Mouse (Mus musculus) liver, embryonic 14.5 days (tissue): ENCODE data around the gene Arl15. TPM values are rescaled to one million over a fixed set of nuclear protein-coding genes. Genes with fewer than 3 reads are reported as not detected.

Experiments
- ATAC-seq: fragments of 200-750 bp; cut with Nextera tagmentation; 2 replicates; pipeline ENCODE4 v1.8.0; 2017; ENCODE audit warnings: moderate number of reproducible peaks, mild to moderate bottlenecking, moderate library complexity; ENCODE audit not compliant: insufficient read depth
- DNase-seq, 3 experiments: peaks; one replicate each; pipeline ENCODE4 v3.0.0-alpha.2; 2012 to 2013; ENCODE audit warnings: low read depth in 3 of 3, low spot score in 3 of 3
- H3K27ac ChIP-seq: fragments of 300-500 bp; sonication (generic); 2 replicates; pipeline ENCODE4 v1.5.1; 2014; ENCODE audit warnings: moderate library complexity, mild to moderate bottlenecking, control low read depth, inconsistent platforms
- H3K27me3 ChIP-seq: fragments of 300-500 bp; sonication (generic); 2 replicates; pipeline ENCODE4 v1.6.1; 2014; ENCODE audit warnings: mild to moderate bottlenecking, low read length, moderate library complexity; ENCODE audit not compliant: control insufficient read depth, insufficient read depth
- H3K36me3 ChIP-seq: fragments of 300-500 bp; sonication (generic); replicated peaks from 2 replicates; pipeline ENCODE4 v1.6.1; 2014; ENCODE audit warnings: low read depth; ENCODE audit not compliant: control insufficient read depth, insufficient read depth
- H3K4me1 ChIP-seq, 2 experiments: fragments of 200-500 bp in 1 of 2; fragments of 300-500 bp in 1 of 2; sonication (generic) in 1 of 2; replicated peaks; 2 replicates each; pipeline ENCODE4 v1.6.1; 2012 to 2014; ENCODE audit warnings: antibody characterized with exemption in 1 of 2, inconsistent platforms in 1 of 2, low read length in 1 of 2; ENCODE audit not compliant: control insufficient read depth in 2 of 2, insufficient read depth in 2 of 2
- H3K4me2 ChIP-seq: fragments of 300-500 bp; sonication (generic); 2 replicates; pipeline ENCODE4 v1.6.1; 2014; ENCODE audit warnings: low read depth, mild to moderate bottlenecking, control low read depth, moderate library complexity
- H3K4me3 ChIP-seq, 2 experiments: fragments of 200-500 bp in 1 of 2; fragments of 300-500 bp in 1 of 2; sonication (generic) in 1 of 2; 2 replicates each; pipeline ENCODE4 v1.5.1; 2012 to 2014; ENCODE audit warnings: low read depth in 2 of 2, low read length in 2 of 2, mild to moderate bottlenecking in 2 of 2, control low read depth in 1 of 2, inconsistent platforms in 1 of 2, moderate library complexity in 1 of 2; ENCODE audit not compliant: insufficient read depth in 1 of 2
- H3K9ac ChIP-seq: fragments of 300-500 bp; sonication (generic); replicated peaks from 2 replicates; pipeline ENCODE4 v1.6.1; 2014; ENCODE audit warnings: mild to moderate bottlenecking, control low read depth, moderate library complexity
- H3K9me3 ChIP-seq: fragments of 300-500 bp; sonication (generic); 2 replicates; pipeline ENCODE4 v1.6.1; 2016; ENCODE audit warnings: low read length, mixed read lengths; ENCODE audit not compliant: control insufficient read depth
- CTCF ChIP-seq: IDR thresholded peaks from 2 replicates; pipeline ENCODE4 v1.5.1; 2016; ENCODE audit warnings: antibody characterized with exemption, low read depth, control low read depth
- EP300 ChIP-seq: IDR thresholded peaks from 2 replicates; pipeline ENCODE4 v1.6.1; 2016; ENCODE audit warnings: antibody characterized with exemption, low read depth
- WGBS: fragments of 180-500 bp; shearing (Covaris S2); extraction: QIAGEN DNeasy Blood & Tissue Kit; methylation state at CpG from one replicate; pipeline ENCODE4 v1.1.7; 2014; ENCODE audit not compliant: insufficient replicate concordance; 5-methylcytosine and 5-hydroxymethylcytosine counted together
- polyA plus RNA-seq, 2 experiments: library from polyadenylated mRNA; depleted of rRNA in 1 of 2; stranded (reverse) in 1 of 2; unstranded in 1 of 2; fragments of >200 nt; fragmentation: Nextera tagmentation in 1 of 2; extraction: Ambion mirVana in 1 of 2; gene quantifications; 2 replicates each; pipeline versions ENCODE4 v1.2.1 to v1.2.3; 2012 to 2014

Arl15 gene
- polyA plus RNA-seq, 2 experiments: 2.0 to 2.6 TPM

DNA sequence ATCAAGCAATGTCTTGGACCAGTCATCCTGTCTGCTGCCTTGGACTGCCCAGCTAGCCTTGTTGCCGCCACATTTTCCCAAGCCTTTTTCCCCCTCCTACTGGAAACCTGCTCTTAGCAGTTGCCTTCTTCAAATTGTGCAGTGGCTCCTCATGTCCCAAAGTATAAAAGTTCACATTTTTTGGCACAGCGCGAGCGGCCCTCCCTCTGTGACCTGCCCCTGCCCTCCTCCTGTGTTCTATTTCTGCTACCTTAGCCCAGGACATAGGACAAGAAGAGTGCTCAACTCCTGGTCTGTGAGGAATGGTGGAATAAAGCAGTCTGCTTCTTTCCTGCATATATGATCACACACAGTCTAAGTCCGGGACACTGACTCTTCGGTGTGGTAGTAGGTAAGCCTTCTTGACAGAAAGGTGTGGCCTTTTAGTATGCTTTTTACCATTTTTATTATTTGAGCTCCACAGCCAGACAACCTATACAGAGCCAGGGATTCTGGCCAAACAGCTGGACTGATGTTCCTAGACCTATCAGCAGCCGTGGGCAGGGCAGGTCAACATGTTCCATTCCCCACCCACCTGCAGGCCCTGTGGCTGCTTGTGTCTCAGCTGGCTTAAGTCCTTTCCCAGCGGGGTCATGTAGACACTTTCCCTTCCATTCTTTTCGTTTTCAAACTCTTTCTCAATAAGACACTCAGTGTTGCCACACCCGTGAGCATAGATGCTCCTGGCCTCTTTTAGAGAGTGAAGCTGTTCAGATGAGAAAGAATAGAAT is 293.6 kb downstream of the Arl15 start:
- 75% methylated on average over 10 of the region's 10 CpGs for WGBS
- Histone ChIP-seq H3K4me3 (no peak overlapping the region), H3K4me1 (0 out of 4 replicates have a peak, but pooled peaks cover 0 to 2% of the 10 kb centered on the region in 2 experiments), H3K27ac (no peak overlapping the region), H3K4me2 (no peak overlapping the region), H3K9me3 (no peaks in the 10 kb centered on the region), H3K27me3 (no peaks in the 10 kb centered on the region), H3K9ac (no peak overlapping the region), H3K36me3 (no peaks in the 10 kb centered on the region)
- TF ChIP-seq EP300 (no peak), CTCF (no peak)
- ATAC-seq (no peak), DNase-seq (no peak)

DNA sequence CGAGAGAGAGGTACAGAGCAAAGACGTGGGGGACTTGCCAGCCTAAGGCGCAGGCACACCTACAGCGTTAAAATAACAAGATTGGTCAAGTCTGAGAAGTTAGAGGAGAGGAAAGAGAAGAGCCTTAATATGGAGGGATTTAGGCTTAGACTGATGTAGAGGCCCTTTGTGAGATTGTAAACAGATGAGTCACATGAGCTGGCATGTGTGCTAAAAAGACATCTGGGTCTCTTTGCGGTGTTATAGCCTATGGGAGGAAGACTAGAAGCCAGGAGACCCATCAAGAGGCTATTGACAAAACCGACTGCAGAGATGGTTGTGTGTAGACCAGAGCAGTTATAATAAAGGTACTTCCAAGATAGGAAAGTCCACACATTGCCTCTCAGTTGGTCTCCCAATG is 296.5 kb downstream of the Arl15 start:
- no peak for TF ChIP-seq CTCF
- no peak for TF ChIP-seq EP300
- H3K4me3 ChIP-seq: no peak overlapping the region
- DNase-seq (no peak), ATAC-seq (no peak)
- WGBS: 73% methylated on average over 6 of the region's 6 CpGs
- H3K36me3 ChIP-seq: no peaks in the 10 kb centered on the region
- H3K4me1 ChIP-seq: no peaks in the 10 kb centered on the region
- H3K27ac ChIP-seq: no peak overlapping the region
- no peak overlapping the region for H3K9ac ChIP-seq
- no peak overlapping the region for H3K4me2 ChIP-seq
- no peaks in the 10 kb centered on the region for H3K9me3 ChIP-seq
- no peaks in the 10 kb centered on the region for H3K27me3 ChIP-seq

DNA sequence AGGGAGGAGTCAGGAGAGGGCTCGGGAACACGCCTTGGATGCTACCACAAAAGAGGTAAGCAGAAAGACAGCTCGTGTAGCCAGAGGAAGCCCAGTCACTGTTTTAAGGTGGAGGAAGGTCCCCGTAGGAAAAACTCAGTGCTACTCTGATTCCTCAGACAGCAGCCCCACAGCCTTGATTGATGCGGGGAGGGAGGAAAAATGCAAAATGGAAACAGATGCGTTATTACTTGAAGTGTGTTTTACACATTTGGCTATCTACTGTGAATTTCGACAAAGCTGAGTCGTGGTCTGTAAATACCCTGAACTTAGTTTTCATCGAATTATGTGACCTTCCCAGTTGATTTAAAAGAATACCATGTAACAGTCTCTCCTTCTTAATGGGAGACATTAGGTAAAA is 296.9 kb downstream of the Arl15 start:
- 71% methylated on average over 9 of the region's 9 CpGs for WGBS
- Histone ChIP-seq H3K36me3 (no peaks in the 10 kb centered on the region), H3K27ac (no peak overlapping the region), H3K9ac (no peak overlapping the region), H3K9me3 (no peaks in the 10 kb centered on the region), H3K27me3 (no peaks in the 10 kb centered on the region), H3K4me1 (no peaks in the 10 kb centered on the region), H3K4me3 (no peak overlapping the region), H3K4me2 (no peak overlapping the region)
- ATAC-seq: no peak
- DNase-seq: no peak
- TF ChIP-seq CTCF: no peak
- no peak for TF ChIP-seq EP300

DNA sequence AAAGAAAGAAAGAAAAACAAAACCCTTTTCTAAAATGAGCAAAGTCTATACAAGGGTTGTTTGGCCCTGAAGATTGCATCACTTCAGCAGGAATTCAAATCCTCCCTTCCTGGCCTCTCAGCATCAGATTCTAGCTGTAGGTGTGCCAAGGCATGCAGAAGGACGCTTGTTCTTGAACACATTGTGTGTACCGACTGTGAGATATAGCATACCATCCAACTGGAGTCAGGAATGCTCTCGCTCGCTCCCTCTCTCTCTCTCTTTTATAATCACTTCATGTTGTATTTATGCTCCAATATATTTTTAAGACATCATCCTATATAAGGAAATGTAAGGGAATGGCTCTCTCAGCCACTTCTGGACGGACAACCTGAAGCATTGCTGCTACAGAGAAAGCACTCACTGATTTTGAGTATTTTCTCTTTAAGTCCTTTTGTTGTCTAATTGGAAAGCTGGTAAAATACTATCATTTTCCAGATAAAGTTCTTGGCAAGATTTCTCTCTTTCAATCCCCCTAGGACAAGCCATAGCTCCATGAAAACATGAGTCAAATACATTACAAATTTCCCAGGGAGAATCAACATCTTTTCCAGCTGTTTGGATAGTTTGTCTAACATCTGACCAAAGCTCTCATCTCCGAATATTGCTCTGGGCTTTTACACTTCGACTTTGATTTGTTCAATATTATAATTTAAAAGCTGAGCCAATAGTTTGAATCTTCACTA is 300.0 kb downstream of the Arl15 start:
- 73% methylated on average over 7 of the region's 7 CpGs for WGBS

DNA sequence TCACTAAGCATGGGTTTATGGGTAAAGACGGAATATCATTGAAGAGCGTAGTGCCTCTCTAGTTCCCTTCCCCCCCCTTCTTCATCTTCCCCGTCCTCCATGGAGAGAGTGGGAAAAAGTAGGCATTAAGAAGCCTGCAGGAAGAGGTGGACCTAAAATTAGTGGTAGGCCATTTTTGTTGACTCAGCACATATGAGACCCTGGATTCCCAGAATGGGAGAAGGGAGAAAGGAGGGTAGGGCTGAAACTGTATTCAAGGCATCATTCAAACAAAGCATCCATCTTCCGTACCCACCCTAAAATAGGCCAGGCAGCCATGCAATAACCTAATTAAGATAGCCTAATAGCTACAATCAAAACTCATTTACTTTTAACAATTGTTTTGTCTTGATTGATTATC is 301.1 kb downstream of the Arl15 start:
- no peak for DNase-seq
- 76% methylated on average over 4 of the region's 4 CpGs for WGBS
- H3K36me3 ChIP-seq: no peaks in the 10 kb centered on the region

More for the DNA sequence above, 300.0 kb downstream of the Arl15 start:
- DNase-seq (no peak), ATAC-seq (no peak)
- H3K36me3 ChIP-seq: no peaks in the 10 kb centered on the region
- no peaks in the 10 kb centered on the region for H3K9me3 ChIP-seq
- no peak overlapping the region for H3K27ac ChIP-seq
- no peak overlapping the region for H3K4me3 ChIP-seq
- H3K27me3 ChIP-seq: no peaks in the 10 kb centered on the region
- TF ChIP-seq EP300 (no peak), CTCF (no peak)
- no peaks in the 10 kb centered on the region for H3K4me1 ChIP-seq
- H3K9ac ChIP-seq: no peak overlapping the region
- no peak overlapping the region for H3K4me2 ChIP-seq

More for the DNA sequence above, 301.1 kb downstream of the Arl15 start:
- H3K27me3 ChIP-seq: no peaks in the 10 kb centered on the region
- no peak overlapping the region for H3K4me2 ChIP-seq
- no peak for ATAC-seq
- H3K9me3 ChIP-seq: no peaks in the 10 kb centered on the region
- no peak overlapping the region for H3K9ac ChIP-seq
- H3K27ac ChIP-seq: no peak overlapping the region
- H3K4me3 ChIP-seq: no peak overlapping the region
- H3K4me1 ChIP-seq: no peaks in the 10 kb centered on the region
- TF ChIP-seq EP300: no peak
- TF ChIP-seq CTCF: no peak
